Mouse (Mus musculus) cerebellum, adult 9-11 months (tissue): ENCODE data around the gene Nme6.

Experiments
- DNase-seq: peaks from one replicate; pipeline ENCODE4 v3.0.0; 2022

Nme6 gene

DNA sequence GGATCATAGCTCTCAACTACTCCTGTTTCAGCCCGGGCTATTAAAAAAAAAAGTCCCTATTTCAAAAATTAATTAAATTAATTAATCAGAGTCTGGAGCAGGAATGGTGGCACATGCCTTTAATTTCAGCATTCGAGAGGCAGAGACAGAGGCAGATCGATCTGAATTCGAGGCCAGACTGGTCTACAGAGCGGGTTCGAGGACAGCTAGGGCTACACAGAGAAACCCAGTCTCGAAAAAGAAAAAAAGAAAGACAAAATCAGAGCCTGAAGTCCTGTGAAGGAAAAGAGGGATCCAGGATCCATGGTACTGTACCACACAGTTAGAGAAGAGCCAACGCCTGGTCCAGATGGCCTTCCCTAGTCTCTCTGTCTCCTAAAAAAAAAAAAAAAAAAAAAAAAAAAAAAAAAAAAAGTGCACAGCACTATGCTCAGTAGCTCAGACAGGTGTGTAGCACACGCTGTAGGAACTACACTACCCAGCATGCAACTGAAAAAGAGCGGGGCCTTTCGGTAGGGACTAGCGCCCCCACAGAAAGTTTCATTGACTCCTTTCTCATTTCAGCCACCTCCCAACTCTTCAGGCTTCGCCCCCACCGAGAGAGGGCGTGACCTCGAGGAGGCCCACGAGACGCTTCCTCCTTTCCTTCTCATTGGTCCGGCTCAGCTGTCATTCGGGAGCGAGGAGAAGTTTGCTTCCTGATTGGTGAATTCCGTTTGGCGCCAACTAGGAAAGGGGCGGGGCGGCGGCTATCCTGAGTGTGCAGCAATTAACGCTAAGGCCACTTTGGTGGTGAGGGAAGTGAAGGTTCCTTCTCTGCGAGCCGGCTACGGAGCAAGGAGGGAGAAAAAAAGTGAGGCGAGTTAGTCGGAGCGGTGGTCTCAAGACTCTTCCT lies 42.5 kb downstream of the Nme6 start, which contains the start of gene Cdc25a:
Gene Cdc25a, plus strand, starts transcription at position 783 of the 895 bp plus-strand sequence.
- DNase-seq: peak; percentile 99

DNA sequence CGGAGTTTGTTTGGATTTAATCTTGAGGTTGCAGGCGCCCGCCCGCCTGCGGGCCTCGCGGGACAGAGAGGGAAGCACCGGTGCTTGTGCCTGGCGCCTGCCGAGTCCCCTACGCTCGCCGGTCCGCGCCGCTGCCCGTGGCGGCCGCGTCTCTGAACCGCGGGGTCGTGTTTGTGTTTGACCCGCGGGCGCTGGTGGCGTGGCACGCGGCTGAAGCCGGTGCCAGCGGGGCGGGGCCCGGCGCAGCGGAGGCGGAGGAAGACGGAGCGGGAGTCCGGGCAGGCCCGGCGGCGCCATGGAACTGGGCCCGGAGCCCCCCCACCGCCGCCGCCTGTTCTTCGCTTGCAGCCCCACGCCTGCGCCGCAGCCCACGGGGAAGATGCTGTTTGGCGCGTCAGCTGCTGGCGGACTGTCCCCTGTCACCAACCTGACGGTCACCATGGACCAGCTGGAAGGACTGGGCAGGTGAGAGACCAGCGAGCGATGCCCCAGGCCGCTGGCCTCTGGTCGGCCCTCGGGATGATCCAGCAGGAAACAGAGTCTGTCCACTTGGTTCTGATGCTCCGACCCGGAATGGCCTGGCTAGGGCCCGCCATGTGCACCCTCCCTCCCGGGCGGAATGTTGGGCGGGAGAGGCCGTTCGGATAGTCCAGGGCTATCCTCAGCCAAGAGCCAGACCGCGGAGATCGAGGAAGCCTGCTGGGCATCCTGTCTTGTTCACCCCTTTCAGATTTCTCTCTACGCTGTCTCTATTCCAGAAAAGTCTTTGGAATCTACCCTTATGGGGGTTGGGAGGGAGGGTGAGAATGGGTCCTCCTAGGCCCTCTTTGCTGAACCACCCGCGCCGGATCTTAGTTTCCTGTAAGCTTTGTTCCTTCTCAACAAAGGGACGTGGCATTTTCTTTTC lies 43.4 kb downstream of the Nme6 start:
- no peak for DNase-seq

DNA sequence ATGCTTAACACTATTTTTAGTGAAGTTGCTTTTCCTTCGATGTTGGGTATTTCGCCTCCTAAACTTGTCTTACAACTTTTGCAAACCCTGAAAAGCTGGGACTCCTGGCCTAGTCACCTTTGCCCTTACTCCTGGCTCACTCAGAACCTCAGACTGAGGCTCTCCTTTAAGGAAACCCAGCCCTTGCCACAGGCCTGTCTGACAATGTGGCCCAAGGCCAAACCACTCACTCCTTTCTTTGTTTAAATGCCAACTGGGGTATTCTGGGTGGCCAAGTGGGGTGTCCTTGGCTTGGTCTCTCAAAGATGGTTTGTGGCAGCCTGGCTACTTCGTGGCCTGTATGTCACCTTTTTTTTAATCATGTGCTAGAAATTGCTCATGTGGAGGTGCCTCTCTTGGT lies 44.2 kb downstream of the Nme6 start:
- peak; percentile 53 for DNase-seq

DNA sequence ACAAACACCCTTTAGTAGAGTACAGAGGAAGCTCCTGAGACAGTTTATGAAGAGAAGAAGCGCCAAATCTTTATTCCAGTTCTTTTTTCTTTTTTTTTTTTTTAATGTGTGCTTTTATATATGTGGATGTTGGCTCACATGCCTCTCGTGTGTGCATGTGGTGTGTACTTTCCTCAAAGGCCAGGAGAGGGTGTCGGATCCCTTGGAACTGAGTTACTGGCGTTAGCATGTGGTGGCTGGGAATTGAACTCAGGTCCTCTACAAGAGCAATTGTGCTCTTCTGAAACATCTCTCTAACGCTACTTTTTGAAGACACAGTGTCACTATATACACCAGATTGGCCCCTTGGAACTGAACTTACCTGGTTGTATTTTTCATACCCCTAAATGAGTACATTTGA lies 45.1 kb downstream of the Nme6 start:
- no peak for DNase-seq

DNA sequence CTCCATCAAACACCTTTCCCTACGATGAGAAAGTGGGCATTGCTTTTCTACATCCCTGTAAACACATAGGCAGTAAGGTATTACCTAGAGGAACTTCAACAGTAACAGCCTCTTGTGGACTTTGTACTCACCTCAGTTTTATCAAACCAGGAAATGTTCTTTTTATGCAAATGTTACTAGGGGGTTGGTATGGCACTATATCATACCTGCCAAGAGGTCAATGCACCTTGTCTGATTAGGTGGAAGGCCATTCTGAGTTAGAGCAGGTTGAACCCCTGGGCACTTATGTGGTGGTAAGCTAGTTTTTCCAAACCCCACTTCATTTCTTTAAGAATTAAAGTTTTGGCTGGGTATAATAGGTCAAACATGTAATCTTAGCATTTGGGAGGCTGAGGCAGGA lies 46.8 kb downstream of the Nme6 start:
- DNase-seq: no peak

DNA sequence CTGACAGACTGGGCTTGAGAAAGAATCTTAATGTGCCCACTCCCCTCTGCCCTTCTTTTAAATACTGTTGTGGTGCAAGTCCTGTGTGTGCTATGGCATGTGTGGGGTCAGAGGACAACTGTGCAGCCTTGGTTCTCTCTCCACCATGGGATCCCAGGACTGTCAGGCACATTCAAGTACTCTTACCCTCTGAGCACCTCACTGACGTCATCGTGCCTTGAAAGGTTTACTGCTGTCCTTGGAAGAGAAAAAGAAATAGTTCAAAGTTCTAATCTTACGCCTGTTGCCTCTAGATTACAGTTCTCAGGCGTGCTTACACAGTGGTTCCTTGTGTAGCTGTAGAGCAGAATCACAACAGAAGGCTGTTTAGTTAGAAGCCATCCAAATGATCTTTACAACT lies 53.7 kb downstream of the Nme6 start:
- no peak for DNase-seq

DNA sequence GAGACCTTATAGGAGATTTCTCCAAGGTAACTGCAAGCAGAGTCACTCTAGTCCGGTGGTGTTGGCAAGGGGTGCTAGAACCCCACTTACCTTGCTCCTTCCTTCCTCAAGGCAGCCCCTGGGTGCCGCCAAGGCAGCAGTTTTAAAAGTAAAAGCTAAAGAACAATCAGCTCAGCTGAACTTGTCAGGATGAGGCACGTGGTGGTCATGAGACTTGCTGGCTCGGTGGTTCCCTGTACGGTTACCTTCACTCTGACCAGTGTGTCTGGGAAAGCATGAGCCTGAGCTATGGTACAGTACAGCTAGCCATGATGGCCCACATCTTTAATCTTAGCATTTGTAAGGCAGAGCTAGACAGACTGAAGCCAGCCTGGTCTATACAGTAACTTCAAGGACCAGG lies 54.8 kb downstream of the Nme6 start:
- DNase-seq: no peak

DNA sequence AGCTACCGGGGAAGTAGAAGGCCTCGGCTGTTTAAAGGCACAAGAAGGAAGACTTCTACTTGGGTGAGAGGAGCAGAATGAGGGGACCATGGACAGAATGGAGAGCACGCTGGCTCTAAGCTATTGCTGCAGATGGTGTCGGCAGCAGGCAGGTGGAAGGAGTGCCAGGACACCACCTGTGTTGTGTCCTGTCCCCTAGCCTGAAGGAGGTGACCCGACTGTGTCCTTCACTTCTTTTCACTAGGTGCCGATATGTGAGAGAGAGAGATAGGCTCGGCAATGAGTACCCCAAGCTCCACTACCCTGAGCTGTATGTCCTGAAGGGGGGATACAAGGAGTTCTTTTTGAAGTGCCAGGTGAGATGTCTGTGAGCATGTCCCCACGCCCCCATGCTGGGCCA lies 59.0 kb downstream of the Nme6 start:
- DNase-seq: peak; percentile 78
